Mouse (Mus musculus) forebrain, embryonic 11.5 days (tissue): Measurements from ENCODE around the gene Prr12. TPM values are rescaled to one million over a fixed set of nuclear protein-coding genes. Genes with fewer than 3 reads are reported as not detected.

Experiments used
- ATAC-seq: fragments of 200-750 bp; cut with Nextera tagmentation; replicated peaks from 2 replicates; pipeline ENCODE4 v1.8.0; 2017; ENCODE audit warnings: moderate TSS enrichment; ENCODE audit not compliant: low FRiP score
- DNase-seq: peaks from one replicate; pipeline ENCODE4 v3.0.0-alpha.2; 2017; ENCODE audit warnings: low spot score
- H3K27ac ChIP-seq: fragments of 300-500 bp; sonication (generic); 2 replicates; pipeline ENCODE4 v1.5.1; 2014; ENCODE audit warnings: low read depth, low read length
- H3K27me3 ChIP-seq: fragments of 300-500 bp; sonication (generic); 2 replicates; pipeline ENCODE4 v1.6.1; 2014; ENCODE audit warnings: mild to moderate bottlenecking, low read length, mixed read lengths; ENCODE audit not compliant: control insufficient read depth, insufficient read depth
- H3K36me3 ChIP-seq: fragments of 300-500 bp; sonication (generic); 2 replicates; pipeline ENCODE4 v1.6.1; 2014; ENCODE audit warnings: mild to moderate bottlenecking, low read length, moderate library complexity, mixed read lengths; ENCODE audit not compliant: control insufficient read depth, insufficient read depth
- H3K4me1 ChIP-seq: fragments of 300-500 bp; sonication (generic); replicated peaks from 2 replicates; pipeline ENCODE4 v1.6.1; 2014; ENCODE audit warnings: low read length, mixed read lengths; ENCODE audit not compliant: control insufficient read depth, insufficient read depth
- H3K4me2 ChIP-seq: fragments of 300-500 bp; sonication (generic); 2 replicates; pipeline ENCODE4 v1.6.1; 2014; ENCODE audit warnings: low read depth, mild to moderate bottlenecking, low read length, moderate library complexity, mixed read lengths; ENCODE audit not compliant: severe bottlenecking
- H3K4me3 ChIP-seq: fragments of 300-500 bp; sonication (generic); 2 replicates; pipeline ENCODE4 v1.5.1; 2014; ENCODE audit warnings: low read depth, low read length
- H3K9ac ChIP-seq: fragments of 300-500 bp; sonication (generic); 2 replicates; pipeline ENCODE4 v1.6.1; 2014; ENCODE audit warnings: low read length
- H3K9me3 ChIP-seq: fragments of 300-500 bp; sonication (generic); 2 replicates; pipeline ENCODE4 v1.6.1; 2016; ENCODE audit warnings: low read length, mixed read lengths; ENCODE audit not compliant: control insufficient read depth
- WGBS: fragments of 180-500 bp; shearing (Covaris S2); extraction: QIAGEN DNeasy Blood & Tissue Kit; methylation state at CpG from one replicate; pipeline ENCODE4 v1.1.7; 2014; 5-methylcytosine and 5-hydroxymethylcytosine counted together
- polyA plus RNA-seq: library from polyadenylated mRNA; unstranded; fragments of >200 nt; fragmentation: Nextera tagmentation; extraction: Ambion mirVana; gene quantifications from 2 replicates; pipeline ENCODE4 v1.2.1, GENCODE M21; 2014

Gene Prr12
- polyA plus RNA-seq, 1 experiment from 2014 or later = 16.1 TPM

GRCm38 (mm10) chr7:45007846-45008245, 44.8 kb downstream of the Prr12 start:
- DNase-seq (no peak), ATAC-seq (no peak)
- H3K4me3 ChIP-seq = no peak overlapping the region
- H3K9me3 ChIP-seq = no peaks in the 10 kb centered on the region
- H3K9ac ChIP-seq = no peak overlapping the region
- WGBS = 95% methylated on average over 30 of the region's 30 CpGs
- H3K4me2 ChIP-seq = no peak overlapping the region
- no peaks in the 10 kb centered on the region for H3K27me3 ChIP-seq
- no peaks in the 10 kb centered on the region for H3K4me1 ChIP-seq
- H3K27ac ChIP-seq = no peak overlapping the region
- H3K36me3 ChIP-seq = peaks cover 45% of the 10 kb centered on the region

- Histone ChIP-seq H3K4me1 (no peaks in the 10 kb centered on the region), H3K9me3 (no peaks in the 10 kb centered on the region), H3K9ac (no peak overlapping the region), H3K27ac (no peak overlapping the region), H3K4me2 (no peak overlapping the region), H3K27me3 (no peaks in the 10 kb centered on the region), H3K4me3 (no peak overlapping the region), H3K36me3 (peaks cover 43% of the 10 kb centered on the region)
- 95% methylated on average over 29 of the region's 29 CpGs for WGBS
- DNase-seq (no peak), ATAC-seq (no peak)
Observed at GRCm38 (mm10) chr7:45007141-45007540, 45.5 kb downstream of the Prr12 start.

- Histone ChIP-seq H3K4me2 (no peak overlapping the region), H3K36me3 (peaks cover 43% of the 10 kb centered on the region), H3K27me3 (no peaks in the 10 kb centered on the region), H3K4me1 (no peaks in the 10 kb centered on the region), H3K27ac (no peak overlapping the region), H3K9ac (no peak overlapping the region), H3K9me3 (no peaks in the 10 kb centered on the region), H3K4me3 (no peak overlapping the region)
- ATAC-seq (no peak), DNase-seq (no peak)
- 96% methylated on average over 12 of the region's 12 CpGs for WGBS
Observed at GRCm38 (mm10) chr7:45006503-45006902, 46.2 kb downstream of the Prr12 start.

- no peak for ATAC-seq
- WGBS = 88% methylated on average over 6 of the region's 6 CpGs
- H3K36me3 ChIP-seq = peaks cover 44% of the 10 kb centered on the region
Observed at GRCm38 (mm10) chr7:45005321-45005992, 47.2 kb downstream of the Prr12 start.

GRCm38 (mm10) chr7:45004546-45004945, 48.1 kb downstream of the Prr12 start:
- Histone ChIP-seq H3K4me3 (no peak overlapping the region), H3K4me2 (no peak overlapping the region), H3K27ac (no peak overlapping the region), H3K27me3 (no peaks in the 10 kb centered on the region), H3K36me3 (peaks cover 44% of the 10 kb centered on the region), H3K9me3 (no peaks in the 10 kb centered on the region), H3K4me1 (no peaks in the 10 kb centered on the region), H3K9ac (no peak overlapping the region)
- 90% methylated on average over 3 of the region's 3 CpGs for WGBS
- ATAC-seq = no peak
- no peak for DNase-seq

More at GRCm38 (mm10) chr7:45005321-45005992, 47.2 kb downstream of the Prr12 start:
- Histone ChIP-seq H3K27ac (no peak overlapping the region), H3K4me3 (no peak overlapping the region), H3K4me1 (no peaks in the 10 kb centered on the region), H3K9ac (no peak overlapping the region), H3K9me3 (no peaks in the 10 kb centered on the region), H3K27me3 (no peaks in the 10 kb centered on the region), H3K4me2 (no peak overlapping the region)
- DNase-seq = no peak

- no peak overlapping the region for H3K4me3 ChIP-seq
- H3K4me2 ChIP-seq = no peak overlapping the region
- peaks cover 7% of the 10 kb centered on the region for H3K4me1 ChIP-seq
- no peak overlapping the region for H3K27ac ChIP-seq
- DNase-seq (no peak), ATAC-seq (no peak)
- H3K9me3 ChIP-seq = no peaks in the 10 kb centered on the region
- WGBS = 87% methylated on average over 7 of the region's 7 CpGs
- H3K27me3 ChIP-seq = no peaks in the 10 kb centered on the region
- H3K9ac ChIP-seq = no peak overlapping the region
- H3K36me3 ChIP-seq = peaks cover 36% of the 10 kb centered on the region
Observed at GRCm38 (mm10) chr7:45002440-45002839, 50.2 kb downstream of the Prr12 start.

GRCm38 (mm10) chr7:45000539-45001114, 52.1 kb downstream of the Prr12 start:
- H3K4me1 ChIP-seq = peaks cover 7% of the 10 kb centered on the region
- no peak for ATAC-seq
- 89% methylated on average over 21 of the region's 21 CpGs for WGBS

GRCm38 (mm10) chr7:44999753-45000152, 52.9 kb downstream of the Prr12 start:
- 87% methylated on average over 11 of the region's 11 CpGs for WGBS

More at GRCm38 (mm10) chr7:45000539-45001114, 52.1 kb downstream of the Prr12 start:
- peaks cover 27% of the 10 kb centered on the region for H3K36me3 ChIP-seq
- no peak overlapping the region for H3K4me3 ChIP-seq
- H3K9ac ChIP-seq = no peak overlapping the region
- H3K9me3 ChIP-seq = no peaks in the 10 kb centered on the region
- no peak overlapping the region for H3K4me2 ChIP-seq
- H3K27me3 ChIP-seq = no peaks in the 10 kb centered on the region
- DNase-seq = no peak
- H3K27ac ChIP-seq = no peak overlapping the region

More at GRCm38 (mm10) chr7:44999753-45000152, 52.9 kb downstream of the Prr12 start:
- H3K4me1 ChIP-seq = peaks cover 9% of the 10 kb centered on the region
- DNase-seq (no peak), ATAC-seq (no peak)
- H3K27ac ChIP-seq = no peak overlapping the region
- no peak overlapping the region for H3K9ac ChIP-seq
- peaks cover 23% of the 10 kb centered on the region for H3K36me3 ChIP-seq
- H3K27me3 ChIP-seq = no peaks in the 10 kb centered on the region
- no peak overlapping the region for H3K4me3 ChIP-seq
- H3K4me2 ChIP-seq = no peak overlapping the region
- no peaks in the 10 kb centered on the region for H3K9me3 ChIP-seq
